Mouse (Mus musculus) lung, postnatal 14 days (tissue): Measurements from ENCODE around the gene Gm20458.

ENCODE experiments used
- DNase-seq: peaks from one replicate; pipeline ENCODE4 v3.0.0; 2021

Gm20458 gene

DNA sequence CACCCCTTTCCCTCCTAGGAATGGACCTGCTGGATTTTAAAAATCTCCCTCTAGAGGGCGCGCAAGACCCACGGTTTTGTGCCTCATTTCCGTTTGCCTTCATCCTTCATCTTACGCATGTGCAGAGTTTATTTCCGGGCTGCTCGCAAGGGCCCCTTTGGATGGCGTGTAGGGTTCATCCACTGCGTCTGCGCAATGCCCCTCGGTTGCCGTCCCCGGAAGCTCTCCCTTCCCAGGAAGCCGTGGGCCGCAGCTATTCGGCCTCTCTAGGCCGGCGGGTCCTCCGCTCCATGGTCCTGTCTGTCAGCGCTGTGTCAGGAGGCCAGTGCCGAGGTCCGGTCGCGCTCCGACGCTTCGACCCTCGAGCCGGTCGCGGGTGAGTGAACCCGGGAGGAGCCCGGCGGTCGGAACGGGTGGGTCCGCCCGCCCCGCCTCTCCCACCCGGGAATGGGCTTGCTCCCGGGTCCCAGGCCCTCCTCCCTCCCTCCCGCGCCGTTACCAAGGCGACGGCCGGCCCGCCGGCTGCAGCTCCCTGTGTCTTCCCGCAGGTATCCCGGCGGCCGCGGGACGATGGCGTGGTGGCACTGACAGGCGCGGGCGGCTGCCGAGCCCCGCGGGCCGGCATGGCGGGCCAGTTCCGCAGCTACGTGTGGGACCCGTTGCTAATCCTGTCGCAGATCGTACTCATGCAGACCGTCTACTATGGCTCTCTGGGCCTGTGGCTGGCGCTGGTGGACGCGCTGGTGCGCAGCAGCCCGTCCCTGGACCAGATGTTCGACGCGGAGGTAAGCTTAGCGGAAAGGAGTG is at the start of gene Gm20458:
Gene Gm20458 (plus strand): TSS at position 223 of the 807 bp plus-strand sequence.
- peak; percentile 96 for DNase-seq

DNA sequence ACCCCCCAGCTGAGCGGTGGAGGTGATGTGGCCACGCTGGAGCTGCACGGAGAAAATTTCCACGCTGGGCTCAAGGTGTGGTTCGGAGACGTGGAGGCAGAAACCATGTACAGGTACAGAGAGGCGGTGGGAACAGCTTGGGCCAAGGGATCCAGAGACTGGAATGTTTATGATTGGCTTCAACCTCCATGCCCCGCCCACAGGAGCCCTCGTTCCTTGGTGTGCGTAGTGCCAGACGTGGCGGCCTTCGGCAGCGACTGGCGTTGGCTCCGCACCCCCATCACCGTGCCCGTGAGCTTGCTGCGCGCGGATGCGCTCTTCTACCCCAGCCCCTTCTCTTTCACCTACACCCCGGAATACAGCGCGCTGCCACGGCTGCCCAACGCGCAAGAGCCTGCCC is 46.6 kb upstream of the Gm20458 start:
- DNase-seq = no peak

DNA sequence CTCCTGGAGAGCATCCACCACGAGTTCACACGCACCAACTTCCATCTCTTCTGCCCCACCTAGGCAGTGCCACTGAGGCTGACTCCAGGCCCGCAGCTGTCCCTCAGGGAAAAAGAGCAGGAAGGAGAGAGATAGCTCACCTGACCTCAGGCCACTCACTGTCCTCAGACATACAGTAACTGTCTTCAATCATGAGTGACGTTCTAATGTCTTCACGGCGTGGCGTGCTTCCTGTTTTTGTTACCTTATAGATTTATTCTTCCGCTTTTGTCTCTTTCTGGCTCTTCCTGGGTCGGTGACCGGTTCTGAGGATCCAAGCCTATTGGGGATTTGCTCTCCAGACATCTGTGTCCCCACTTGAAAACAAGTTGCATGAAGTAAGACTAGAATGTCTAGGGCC is 46.2 kb upstream of the Gm20458 start:
- DNase-seq = no peak

GRCm38 (mm10) chr2:164417198-164417597 is 43.6 kb upstream of the Gm20458 start:
- DNase-seq = peak; percentile 57

GRCm38 (mm10) chr2:164418308-164418875 is 42.4 kb upstream of the Gm20458 start:
- no peak for DNase-seq

GRCm38 (mm10) chr2:164419489-164419888 is 41.3 kb upstream of the Gm20458 start:
- DNase-seq = no peak

DNA sequence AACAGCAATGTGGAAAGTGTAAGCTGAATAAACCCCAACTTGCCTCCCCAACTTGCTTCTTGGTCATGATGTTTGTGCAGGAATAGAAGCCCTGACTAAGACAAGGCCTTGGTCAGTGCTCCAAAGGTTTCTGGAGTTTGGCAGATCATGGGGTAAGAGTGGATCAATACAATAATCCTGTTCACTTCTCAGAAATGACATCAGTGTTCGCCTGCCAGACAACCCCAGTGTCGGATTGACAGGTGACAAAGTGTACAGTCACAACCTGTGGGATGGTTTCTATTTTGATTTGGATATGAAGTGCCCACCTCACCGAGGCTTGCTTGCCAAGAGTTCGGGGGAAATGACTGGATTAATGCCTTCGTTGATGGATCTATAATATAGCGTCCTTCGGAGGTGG is 39.5 kb upstream of the Gm20458 start:
- DNase-seq = no peak

DNA sequence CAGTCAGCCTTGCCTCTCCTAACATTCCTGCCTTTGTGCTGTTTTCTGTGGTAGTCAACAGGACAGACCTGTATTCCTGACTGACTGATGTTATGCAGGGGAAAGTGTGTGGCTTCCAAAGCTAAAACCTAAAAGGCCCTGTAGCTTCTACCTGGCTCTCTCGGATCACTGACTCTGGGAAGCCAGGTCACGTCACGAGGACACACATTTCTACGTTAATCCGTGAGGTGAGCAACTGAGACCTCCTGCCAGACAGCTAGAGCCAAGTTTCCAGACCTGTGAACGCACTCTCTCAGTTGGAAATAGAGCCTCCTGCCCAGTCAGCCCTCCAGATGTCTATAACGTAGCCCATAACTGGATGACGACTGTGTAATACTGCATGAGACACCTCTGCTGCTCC is 38.8 kb upstream of the Gm20458 start:
- DNase-seq = no peak

DNA sequence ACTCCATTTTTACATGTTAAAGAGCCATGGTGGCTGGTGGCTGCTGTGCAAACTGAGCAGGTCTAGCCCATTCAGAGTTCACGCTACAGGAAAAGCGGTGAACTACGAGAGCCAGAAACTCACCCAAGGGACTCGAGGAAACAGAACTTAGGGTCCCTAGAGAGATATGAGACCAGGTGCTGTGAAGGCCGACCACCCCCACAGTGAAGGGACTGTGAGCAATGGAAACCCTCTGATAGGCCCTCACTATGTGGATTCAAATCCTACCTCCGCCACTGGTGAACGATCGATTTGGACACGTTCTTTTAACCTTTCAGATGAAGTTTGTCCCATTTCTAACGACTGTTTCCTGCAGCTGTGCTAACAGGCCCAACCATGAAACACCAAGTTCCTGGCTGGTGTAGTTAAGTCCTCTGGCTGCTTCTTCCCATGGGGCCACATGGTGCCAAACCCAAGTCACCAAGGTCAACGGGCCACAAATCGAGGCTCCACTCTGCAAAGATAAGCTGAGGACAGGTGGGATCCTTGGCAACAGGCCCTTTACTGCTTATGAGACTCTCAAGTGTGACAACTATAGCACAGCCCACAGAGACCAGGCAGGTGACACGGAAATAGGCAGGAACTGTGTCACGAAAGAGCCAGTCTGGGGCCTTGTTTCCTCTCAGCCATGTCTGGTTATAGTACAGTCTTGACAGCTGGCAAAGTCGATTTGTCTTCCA is 37.9 kb upstream of the Gm20458 start:
- DNase-seq = no peak

DNA sequence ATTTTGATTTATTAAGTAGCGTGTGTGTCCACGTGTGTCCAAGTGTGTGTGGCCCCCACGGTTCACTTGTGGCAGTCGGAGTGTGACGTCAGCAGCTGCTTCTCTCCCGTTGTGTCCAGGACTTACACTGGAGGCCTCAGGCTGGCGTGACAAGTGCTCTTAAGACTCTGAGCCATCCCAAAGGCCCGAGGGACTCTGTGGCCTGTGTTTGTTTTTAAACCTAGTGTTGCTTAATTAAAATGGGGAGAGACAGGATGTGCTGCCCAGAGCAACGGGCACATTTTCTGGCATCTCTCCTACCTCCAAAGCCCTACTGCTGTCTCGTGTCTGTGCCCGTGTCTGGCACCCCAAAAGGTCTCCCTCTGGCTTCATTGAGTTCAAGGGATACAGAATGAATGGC is 37.3 kb upstream of the Gm20458 start:
- DNase-seq = no peak

GRCm38 (mm10) chr2:164424406-164424805 is 36.4 kb upstream of the Gm20458 start:
- DNase-seq = no peak

- DNase-seq = no peak
Measured at GRCm38 (mm10) chr2:164425401-164425800, 35.4 kb upstream of the Gm20458 start.

DNA sequence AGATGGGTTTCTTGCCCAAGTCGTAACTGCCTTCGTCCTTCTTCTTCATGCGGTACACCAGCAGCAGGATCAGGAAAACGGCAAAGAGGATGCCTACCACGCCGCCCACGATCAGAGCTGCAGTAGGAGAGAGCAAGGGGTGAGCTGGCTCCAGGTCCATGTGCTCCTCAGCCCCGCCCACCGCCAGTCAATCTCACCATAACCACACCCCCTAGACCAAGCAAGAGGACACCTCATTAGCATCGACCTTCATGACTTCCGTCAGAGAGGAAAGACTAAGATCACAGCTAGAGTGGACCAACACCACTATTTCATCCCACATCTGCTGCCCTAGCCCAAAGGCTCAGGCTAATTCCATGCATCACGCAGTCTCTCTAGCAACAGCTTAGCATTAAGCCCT is 34.6 kb upstream of the Gm20458 start:
- no peak for DNase-seq

- DNase-seq = no peak
Measured at GRCm38 (mm10) chr2:164426952-164427351, 33.8 kb upstream of the Gm20458 start.

DNA sequence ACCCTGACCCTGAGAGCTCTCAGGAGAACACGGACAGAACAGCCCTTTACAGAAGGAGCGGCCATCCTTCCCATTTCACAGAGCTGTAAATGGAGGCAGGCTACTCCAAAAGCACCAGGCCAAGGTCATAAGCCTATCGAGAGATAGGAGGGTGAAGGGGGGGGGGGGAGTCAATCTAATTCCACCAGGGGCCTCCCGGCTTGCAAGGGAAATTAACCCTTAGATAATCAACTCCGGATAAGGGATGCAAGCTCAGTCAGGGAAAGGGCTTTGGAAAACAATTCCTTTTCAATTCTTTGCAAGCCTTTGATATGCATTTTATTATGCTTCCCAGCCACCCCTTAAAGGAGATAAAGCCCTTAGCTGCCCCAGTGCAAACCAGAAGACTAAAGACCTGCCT is 32.3 kb upstream of the Gm20458 start:
- DNase-seq = no peak

GRCm38 (mm10) chr2:164429881-164430615 is 30.7 kb upstream of the Gm20458 start:
- DNase-seq = no peak

DNA sequence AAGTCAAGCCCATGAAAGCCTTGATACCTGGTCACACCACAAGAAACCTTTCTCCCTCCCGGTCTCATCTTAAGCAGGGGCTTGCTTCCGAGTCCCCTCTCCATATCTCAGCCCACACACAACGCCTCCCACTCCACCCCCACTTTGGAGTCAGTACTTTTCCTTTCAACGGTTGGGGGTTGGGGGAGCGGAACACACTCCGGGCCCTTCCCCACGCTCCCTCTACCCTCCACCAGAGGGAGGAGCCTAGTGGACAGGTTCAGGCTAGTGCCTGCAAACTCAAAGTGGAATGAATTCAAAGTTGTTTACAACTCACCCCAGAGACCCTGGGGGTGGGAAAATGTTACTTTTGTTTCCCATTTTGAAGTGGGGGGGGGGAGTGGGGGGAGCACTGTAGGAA is 30.1 kb upstream of the Gm20458 start:
- DNase-seq = no peak

GRCm38 (mm10) chr2:164431676-164432465 is 28.9 kb upstream of the Gm20458 start:
- peak; percentile 58 for DNase-seq

GRCm38 (mm10) chr2:164432541-164433191 is 28.1 kb upstream of the Gm20458 start:
- DNase-seq = no peak

- no peak for DNase-seq
Measured at GRCm38 (mm10) chr2:164433278-164433895, 27.4 kb upstream of the Gm20458 start.

- DNase-seq = no peak
Measured at GRCm38 (mm10) chr2:164434681-164435080, 26.1 kb upstream of the Gm20458 start.
